Mouse (Mus musculus) erythroblast, embryonic 14.5 days (primary cell): ENCODE measurements around the gene Olfr1306. TPM values are rescaled to one million over a fixed set of nuclear protein-coding genes. Genes with fewer than 3 reads are reported as not detected.

ENCODE experiments used
- H3K27me3 ChIP-seq: 2 replicates; pipeline ENCODE4 v1.6.1; 2012; ENCODE audit warnings: inconsistent platforms; ENCODE audit not compliant: control insufficient read depth
- H3K36me3 ChIP-seq: 2 replicates; pipeline ENCODE4 v1.6.1; 2012; ENCODE audit warnings: mild to moderate bottlenecking, inconsistent platforms; ENCODE audit not compliant: control insufficient read depth
- H3K4me1 ChIP-seq: 2 replicates; pipeline ENCODE4 v1.6.1; 2012; ENCODE audit warnings: inconsistent platforms; ENCODE audit not compliant: control insufficient read depth
- H3K4me3 ChIP-seq: replicated peaks from 2 replicates; pipeline ENCODE3; 2012; ENCODE audit warnings: moderate library complexity, mild to moderate bottlenecking, inconsistent platforms
- H3K9me3 ChIP-seq: 2 replicates; pipeline ENCODE4 v1.6.1; 2012; ENCODE audit warnings: low read length, inconsistent platforms, mixed read lengths; ENCODE audit not compliant: control insufficient read depth
- GATA1 ChIP-seq: IDR thresholded peaks from 2 replicates; pipeline ENCODE4 v1.6.1; 2012; ENCODE audit warnings: low read length, inconsistent platforms, mixed read lengths
- TAL1 ChIP-seq: IDR thresholded peaks from 3 replicates; pipeline ENCODE4 v1.6.1; 2012; ENCODE audit warnings: low read length, inconsistent platforms, mixed read lengths
- polyA plus RNA-seq: library from polyadenylated mRNA; stranded (reverse); fragments of >175 nt; gene quantifications from 2 replicates; pipeline ENCODE4 v1.2.3, GENCODE M21; 2012

The Olfr1306 gene
- not detected in 2 replicates for polyA plus RNA-seq

- Histone ChIP-seq H3K9me3 (0 out of 2 replicates have a peak, but pooled peaks cover 2% of the 10 kb centered on the region), H3K4me3 (no peak within 1 kb of the TSS), H3K27me3 (no peaks in the 10 kb centered on the region), H3K36me3 (no peaks in the 10 kb centered on the region), H3K4me1 (no peaks in the 10 kb centered on the region)
- TF ChIP-seq TAL1 (no peak), GATA1 (no peak)
Observed at GRCm38 (mm10) chr2:111916171-111916570, at the start of gene Olfr1306. Gene Olfr1306 (minus strand): TSS chr2:111916271.

GRCm38 (mm10) chr2:111964844-111965243 is 48.8 kb upstream of the Olfr1306 start, which contains the start of gene Olfr1308:
Gene Olfr1308 (minus strand): TSS chr2:111964944.
- TF ChIP-seq TAL1 = no peak
- no peak for TF ChIP-seq GATA1
- Histone ChIP-seq H3K27me3 (no peaks in the 10 kb centered on the region), H3K36me3 (no peaks in the 10 kb centered on the region), H3K4me1 (no peaks in the 10 kb centered on the region), H3K4me3 (no peak within 1 kb of the TSS), H3K9me3 (peaks cover 5% of the 10 kb centered on the region; the same call in 1 of the 2 replicates)

GRCm38 (mm10) chr2:111949340-111949739 is 33.3 kb upstream of the Olfr1306 start, which contains the start of gene Olfr1307:
Gene Olfr1307 (minus strand): TSS chr2:111949440.
- no peaks in the 10 kb centered on the region for H3K36me3 ChIP-seq
- H3K27me3 ChIP-seq = no peaks in the 10 kb centered on the region
- H3K4me1 ChIP-seq = no peaks in the 10 kb centered on the region
- no peak for TF ChIP-seq GATA1
- TF ChIP-seq TAL1 = no peak
- no peak within 1 kb of the TSS for H3K4me3 ChIP-seq
- no peaks in the 10 kb centered on the region for H3K9me3 ChIP-seq

GRCm38 (mm10) chr2:111877049-111877448 is 39.0 kb downstream of the Olfr1306 start, which contains the start of gene Olfr1305:
Gene Olfr1305 (minus strand): TSS chr2:111877149.
- no peak within 1 kb of the TSS for H3K4me3 ChIP-seq
- peaks cover 16% of the 10 kb centered on the region for H3K9me3 ChIP-seq
- TF ChIP-seq GATA1 = no peak
- no peak for TF ChIP-seq TAL1
- no peaks in the 10 kb centered on the region for H3K4me1 ChIP-seq
- H3K36me3 ChIP-seq = no peaks in the 10 kb centered on the region
- H3K27me3 ChIP-seq = no peaks in the 10 kb centered on the region

Other genes with a start within 250 kb of the Olfr1306 start
- gene Olfr1301, start 165.3 kb downstream of the Olfr1306 start, polyA plus RNA-seq = not detected in 2 replicates
- not detected in 2 replicates for gene Olfr1302, start 138.8 kb downstream of the Olfr1306 start, polyA plus RNA-seq
- not detected in 2 replicates for gene Olfr1303, start 95.9 kb downstream of the Olfr1306 start, polyA plus RNA-seq
- not detected in 2 replicates for gene Olfr1305, start 39.1 kb downstream of the Olfr1306 start, polyA plus RNA-seq
- not detected in 2 replicates for gene Olfr1307, start 33.2 kb upstream of the Olfr1306 start, polyA plus RNA-seq
- gene Olfr1308, start 48.7 kb upstream of the Olfr1306 start, polyA plus RNA-seq = not detected in 2 replicates
- not detected in 2 replicates for gene Olfr1309, start 74.0 kb upstream of the Olfr1306 start, polyA plus RNA-seq
- not detected in 2 replicates for gene Olfr1310, start 96.4 kb upstream of the Olfr1306 start, polyA plus RNA-seq
- not detected in 2 replicates for gene Olfr1311, start 108.1 kb upstream of the Olfr1306 start, polyA plus RNA-seq
- not detected in 2 replicates for gene Olfr1312, start 134.0 kb upstream of the Olfr1306 start, polyA plus RNA-seq
- not detected in 2 replicates for gene Olfr1313, start 161.6 kb upstream of the Olfr1306 start, polyA plus RNA-seq
- gene Olfr1314, start 180.5 kb upstream of the Olfr1306 start, polyA plus RNA-seq = not detected in 2 replicates
- gene Olfr1315-ps1, start 199.2 kb upstream of the Olfr1306 start, polyA plus RNA-seq = not detected in 2 replicates
- gene Olfr1316, start 218.7 kb upstream of the Olfr1306 start, polyA plus RNA-seq = not detected in 2 replicates
- gene Olfr1317, start 224.1 kb upstream of the Olfr1306 start, polyA plus RNA-seq = 0.03 TPM in 1 of 2 replicates, not detected in the other
- gene Olfr1318, start 237.9 kb upstream of the Olfr1306 start, polyA plus RNA-seq = 0.03 TPM in 1 of 2 replicates, not detected in the other